ENCODE assay signal across 15 mouse cellular contexts in genomic region chr6:93130946-93131685, GRCm38 (mm10).
"Had no signal": no experiment of that assay in that cellular context is flagged by ENCODE, and none has a peak within 500 bp of the region (broad histone marks: within the 10 kb centered on the region; RNA-seq: fewer than 3 reads in every experiment).

No protein-coding gene starts in this region.

- H3K4me2 ChIP-seq: limb, embryonic 15.5 days; liver, embryonic 12.5 days; lung, embryonic 14.5 days; neural tube, embryonic 13.5 days had no signal

- H3K9ac ChIP-seq: limb, embryonic 15.5 days; liver, embryonic 12.5 days; lung, embryonic 14.5 days; neural tube, embryonic 13.5 days had no signal

- H3K4me3 ChIP-seq: limb, embryonic 15.5 days; liver, embryonic 12.5 days; midbrain, embryonic 10.5 days; neural tube, embryonic 13.5 days had no signal

- DNase-seq: kidney, postnatal 36 days; layer of hippocampus, adult 9-11 months; layer of hippocampus, postnatal 36 days; lung, embryonic 14.5 days; lung, postnatal 10 days; lung, postnatal 4 days; spleen, adult 18-20 months; thymus, adult 18-20 months; thymus, postnatal 14 days had no signal

- H3K27ac ChIP-seq: kidney, postnatal 0 days; limb, embryonic 15.5 days; liver, embryonic 12.5 days; midbrain, embryonic 10.5 days; neural tube, embryonic 13.5 days had no signal

- ATAC-seq: liver, embryonic 12.5 days; midbrain, embryonic 16.5 days had no signal

- H3K9me3 ChIP-seq: limb, embryonic 15.5 days; liver, embryonic 12.5 days; midbrain, embryonic 10.5 days; neural tube, embryonic 13.5 days had no signal

- H3K4me1 ChIP-seq: limb, embryonic 15.5 days; liver, embryonic 12.5 days; neural tube, embryonic 13.5 days had no signal

- H3K27me3 ChIP-seq: limb, embryonic 15.5 days; liver, embryonic 12.5 days; neural tube, embryonic 13.5 days had no signal

- H3K36me3 ChIP-seq: limb, embryonic 15.5 days; liver, embryonic 12.5 days; midbrain, embryonic 10.5 days; neural tube, embryonic 13.5 days had no signal
